Mouse (Mus musculus) kidney, adult 2 months (tissue): ENCODE results near the gene Arl5c. TPM values are rescaled to one million over a fixed set of nuclear protein-coding genes. Genes with fewer than 3 reads are reported as not detected.
A peak's percentile ranks its signal among the peaks of the same experiment; 100 is the strongest.
"Not testable (repeated sequence)": the region's sequence is repeated elsewhere in the genome, so short reads cannot be mapped to it uniquely, and the experiment has no call there.

Experiments
- DNase-seq: peaks from one replicate; pipeline ENCODE4 v3.0.0; 2021
- H3K27ac ChIP-seq: fragments of 200-500 bp; 2 replicates; pipeline ENCODE4 v1.5.1; 2012; ENCODE audit warnings: low read depth, low read length, control low read depth, inconsistent platforms; ENCODE audit not compliant: insufficient read depth
- H3K27me3 ChIP-seq: fragments of 200-500 bp; replicated peaks from 2 replicates; pipeline ENCODE4 v1.6.1; 2012; ENCODE audit warnings: mild to moderate bottlenecking, moderate library complexity, low read length, inconsistent platforms; ENCODE audit not compliant: control insufficient read depth, insufficient read depth
- H3K36me3 ChIP-seq: fragments of 200-500 bp; 2 replicates; pipeline ENCODE4 v1.6.1; 2012; ENCODE audit warnings: mild to moderate bottlenecking, moderate library complexity, low read length, inconsistent platforms; ENCODE audit not compliant: control insufficient read depth, insufficient read depth
- H3K4me1 ChIP-seq: fragments of 200-500 bp; 2 replicates; pipeline ENCODE4 v1.6.1; 2011; ENCODE audit warnings: low read length; ENCODE audit not compliant: control insufficient read depth, insufficient read depth
- H3K4me3 ChIP-seq: fragments of 200-500 bp; 2 replicates; pipeline ENCODE4 v1.5.1; 2011; ENCODE audit warnings: mild to moderate bottlenecking, low read depth, low read length, control low read depth; ENCODE audit not compliant: insufficient read depth
- CTCF ChIP-seq: fragments of 200-500 bp; conservative IDR thresholded peaks from 2 replicates; pipeline ENCODE4 v1.5.1; 2011; ENCODE audit warnings: low read depth, mild to moderate bottlenecking, control low read depth, low read length, moderate library complexity, mixed read lengths; ENCODE audit not compliant: insufficient read depth, insufficient read length
- POLR2A ChIP-seq: fragments of 200-500 bp; IDR thresholded peaks from one replicate; pipeline ENCODE4 v1.6.1; 2011; ENCODE audit warnings: low read depth, low read length, control low read depth
- WGBS: fragments of 180-500 bp; shearing (Covaris S2); methylation state at CpG from one replicate; pipeline ENCODE4 v1.1.7; 2018; 5-methylcytosine and 5-hydroxymethylcytosine counted together
- polyA plus RNA-seq: library from polyadenylated mRNA; depleted of rRNA; stranded (reverse); fragments of >200 nt; gene quantifications from 2 replicates; pipeline ENCODE4 v1.2.3, GENCODE M21; 2012

Arl5c gene
- polyA plus RNA-seq, 1 experiment: 2.8 TPM

DNA sequence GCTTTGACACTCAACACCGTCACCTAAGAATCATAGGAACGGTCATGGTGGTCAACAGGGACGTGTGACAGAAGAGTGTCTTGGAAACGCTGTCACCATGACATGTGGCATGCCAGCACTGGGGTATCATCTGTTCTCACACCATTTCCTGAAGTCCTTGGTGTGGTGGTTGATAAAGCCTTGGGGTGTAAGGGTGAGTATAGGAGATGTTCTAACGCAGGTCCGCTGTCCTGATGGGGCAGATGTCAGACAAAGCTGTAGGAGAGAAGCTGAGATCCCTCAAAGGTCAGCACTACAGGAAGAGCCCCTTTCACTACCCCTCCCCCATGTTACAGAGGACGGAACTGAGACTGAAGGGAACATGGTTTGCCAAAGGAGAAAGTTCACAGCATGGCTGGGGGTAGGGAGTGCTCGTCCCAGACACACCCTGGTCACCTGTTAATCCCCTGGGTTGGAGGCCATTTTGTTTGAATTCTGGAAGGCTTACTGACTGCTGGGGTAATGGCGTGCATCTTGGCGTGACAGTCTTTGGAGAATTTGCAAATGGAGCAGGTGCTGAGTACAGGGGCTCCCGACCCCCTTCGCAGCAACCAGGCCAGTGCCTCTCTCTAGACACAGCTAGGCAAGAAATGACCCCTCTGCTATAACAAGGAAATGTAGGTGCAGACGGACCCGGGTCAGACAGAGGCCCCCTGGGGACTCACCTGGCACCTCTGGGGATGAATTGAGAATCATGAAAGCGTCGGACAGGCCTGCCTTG lies 42.6 kb downstream of the Arl5c start:
- no peak for TF ChIP-seq POLR2A
- TF ChIP-seq CTCF: no peak
- Histone ChIP-seq H3K27ac (no peak overlapping the region), H3K4me3 (no peak overlapping the region), H3K27me3 (no peaks in the 10 kb centered on the region), H3K4me1 (peaks cover 4% of the 10 kb centered on the region; the same call in 1 of the 2 replicates), H3K36me3 (no peaks in the 10 kb centered on the region)
- DNase-seq: no peak
- WGBS: 76% methylated on average over 16 of the region's 16 CpGs

DNA sequence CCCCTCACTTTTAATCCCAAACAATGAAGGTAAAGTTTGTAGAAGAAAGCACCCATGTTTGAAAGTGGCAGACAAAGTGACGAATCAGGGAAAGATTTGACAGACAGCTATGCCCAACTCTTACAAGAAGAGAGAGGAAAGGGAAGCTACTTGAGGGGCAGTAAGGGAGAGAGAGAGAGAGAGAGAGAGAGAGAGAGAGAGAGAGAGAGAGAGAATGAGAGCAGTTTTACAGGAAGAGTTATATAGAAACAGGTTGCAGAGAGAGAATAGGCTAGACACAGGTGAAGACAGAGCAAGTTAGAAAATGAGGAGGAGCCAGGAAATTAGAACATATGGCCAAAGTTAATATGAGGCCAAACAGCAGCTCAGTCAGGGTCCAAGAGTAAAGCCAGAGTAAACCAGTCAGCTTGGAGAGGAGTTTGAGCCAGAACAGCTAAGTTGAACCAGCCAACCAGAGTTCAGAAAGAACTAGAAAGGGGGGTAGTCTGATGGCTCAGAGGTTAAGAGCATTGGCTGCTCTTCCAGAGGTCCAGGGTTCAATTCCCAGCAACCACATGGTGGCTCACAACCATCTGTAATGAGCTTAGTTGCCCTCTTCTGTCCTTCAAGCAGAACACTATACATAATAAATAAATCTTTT lies 43.5 kb downstream of the Arl5c start:
- 93% methylated on average over 1 of the region's 1 CpGs for WGBS
- Histone ChIP-seq H3K27me3 (no peaks in the 10 kb centered on the region), H3K4me1 (peaks cover 4% of the 10 kb centered on the region; the same call in 1 of the 2 replicates), H3K36me3 (no peaks in the 10 kb centered on the region), H3K27ac (no peak overlapping the region), H3K4me3 (no peak overlapping the region)
- TF ChIP-seq CTCF (no peak), POLR2A (no peak)
- DNase-seq: no peak

DNA sequence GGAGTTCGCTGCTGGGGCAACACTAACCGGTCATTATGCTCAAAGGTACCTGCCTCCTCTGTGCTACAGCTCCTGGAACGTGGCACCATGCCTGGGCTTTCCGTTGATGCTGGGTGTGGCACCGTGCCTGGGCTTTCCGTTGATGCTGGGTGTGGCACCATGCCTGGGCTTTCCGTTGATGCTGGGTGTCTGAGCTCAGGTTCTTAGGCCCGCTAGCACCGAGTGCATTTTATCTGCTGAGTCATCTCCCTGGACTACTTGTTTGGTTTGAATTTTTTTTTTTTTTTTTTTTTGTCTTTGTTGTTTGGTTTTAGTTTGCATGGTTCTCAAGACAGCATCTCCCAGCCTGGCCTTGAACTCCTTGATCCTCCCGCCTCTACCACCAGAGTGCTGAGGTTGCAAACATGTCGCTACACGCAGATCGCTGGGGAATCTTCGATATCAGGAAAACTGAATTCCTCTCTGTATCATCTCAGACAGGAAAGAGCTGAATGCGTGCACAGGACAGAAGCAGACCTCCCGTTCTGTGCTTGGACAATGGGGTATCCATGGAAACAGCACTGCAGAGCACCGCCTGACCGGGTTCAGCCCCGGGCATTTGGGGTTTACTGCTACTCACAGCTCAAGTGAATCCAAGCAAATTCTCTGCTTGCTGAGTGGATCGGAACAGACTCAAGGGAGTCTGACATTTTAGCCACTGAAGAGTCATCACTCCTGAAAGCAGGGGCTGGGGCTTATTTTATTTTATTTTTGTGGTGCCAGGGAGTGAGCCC lies 46.1 kb downstream of the Arl5c start:
- 48% methylated on average over 20 of the region's 20 CpGs for WGBS
- no peak overlapping the region for H3K27ac ChIP-seq
- DNase-seq: no peak

DNA sequence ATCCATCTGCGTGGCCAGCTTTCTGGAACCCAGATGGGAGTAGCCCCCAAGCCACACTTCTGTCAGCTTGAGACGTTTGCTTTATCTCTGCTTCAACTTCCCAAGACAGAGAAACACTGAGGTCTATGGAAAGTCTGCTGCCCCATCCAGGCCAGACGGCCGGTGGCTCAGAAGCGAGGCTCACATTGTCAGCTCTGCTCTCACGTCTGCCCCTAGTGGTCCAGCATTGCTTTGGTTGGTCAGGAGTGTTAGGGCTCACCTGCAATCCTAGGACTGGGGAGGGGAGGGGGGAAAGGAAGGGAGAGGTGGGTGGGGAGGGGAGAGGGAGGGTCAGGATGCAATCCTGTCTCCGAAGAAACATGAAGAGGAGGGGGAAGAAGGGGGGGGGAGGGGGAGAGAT lies 48.6 kb downstream of the Arl5c start:
- WGBS: 19% methylated on average over 7 of the region's 7 CpGs
- DNase-seq: peak; percentile 53
- peak; percentile 64 for TF ChIP-seq CTCF
- no peak for TF ChIP-seq POLR2A
- H3K36me3 ChIP-seq: no peaks in the 10 kb centered on the region
- no peak overlapping the region for H3K4me3 ChIP-seq
- no peaks in the 10 kb centered on the region for H3K4me1 ChIP-seq
- no peak overlapping the region for H3K27ac ChIP-seq
- H3K27me3 ChIP-seq: no peaks in the 10 kb centered on the region

More for the DNA sequence above, 46.1 kb downstream of the Arl5c start:
- Histone ChIP-seq H3K36me3 (no peaks in the 10 kb centered on the region), H3K4me1 (no peaks in the 10 kb centered on the region), H3K27me3 (no peaks in the 10 kb centered on the region), H3K4me3 (no peak overlapping the region)
- TF ChIP-seq POLR2A: no peak
- no peak for TF ChIP-seq CTCF

DNA sequence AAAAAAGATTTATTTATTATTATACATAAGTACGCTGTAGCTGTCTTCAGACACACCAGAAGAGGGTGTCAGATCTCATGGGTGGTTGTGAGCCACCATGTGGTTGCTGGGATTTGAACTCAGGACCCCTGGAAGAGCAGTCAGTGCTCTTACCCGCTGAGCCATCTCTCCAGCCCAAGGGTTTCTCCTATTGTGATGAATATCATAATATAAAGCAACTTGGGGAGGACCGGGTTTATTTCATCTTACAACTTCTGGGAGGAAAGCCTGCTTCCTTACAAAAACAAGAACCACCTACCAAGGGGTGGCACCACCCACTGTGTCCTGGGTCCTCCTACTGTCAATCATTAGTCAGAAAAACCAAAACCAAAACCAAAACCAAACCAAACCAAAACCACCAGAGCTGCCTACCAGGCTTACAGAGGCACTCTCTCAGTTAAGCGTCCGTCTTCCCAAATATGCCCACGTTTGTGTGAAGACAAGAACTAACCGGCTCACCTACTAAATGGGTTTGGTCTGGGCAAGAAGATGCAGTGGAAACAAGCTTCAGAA lies 50.2 kb downstream of the Arl5c start:
- H3K4me3 ChIP-seq: not testable (repeated sequence)

DNA sequence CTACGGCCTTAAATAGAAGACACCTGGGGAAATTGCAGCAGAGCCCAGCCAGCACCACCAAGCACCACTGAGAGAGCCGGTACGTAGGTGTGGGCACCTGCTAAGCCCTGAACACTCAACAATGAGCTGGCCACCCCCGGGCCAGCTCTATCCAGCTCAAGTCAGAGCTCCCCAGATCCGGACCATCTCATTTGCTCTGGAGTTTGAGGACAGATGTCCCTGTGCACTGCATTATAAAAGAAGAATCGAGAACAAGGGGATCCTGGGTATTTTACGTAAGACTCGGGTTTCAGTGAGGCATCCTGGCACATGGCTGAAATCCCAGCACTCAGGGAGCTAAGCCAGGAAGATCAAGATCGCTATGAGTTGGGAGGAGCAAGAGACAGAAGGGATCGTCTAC lies 51.0 kb downstream of the Arl5c start:
- TF ChIP-seq POLR2A (no peak), CTCF (no peak)
- Histone ChIP-seq H3K36me3 (no peaks in the 10 kb centered on the region), H3K4me1 (no peaks in the 10 kb centered on the region), H3K27me3 (no peaks in the 10 kb centered on the region), H3K27ac (no peak overlapping the region), H3K4me3 (no peak overlapping the region)
- WGBS: 85% methylated on average over 10 of the region's 10 CpGs
- no peak for DNase-seq

More for the DNA sequence above, 50.2 kb downstream of the Arl5c start:
- not testable (repeated sequence) for H3K4me1 ChIP-seq, H3K27ac ChIP-seq, DNase-seq, H3K27me3 ChIP-seq, H3K36me3 ChIP-seq
- WGBS: 85% methylated on average over 7 of the region's 7 CpGs

DNA sequence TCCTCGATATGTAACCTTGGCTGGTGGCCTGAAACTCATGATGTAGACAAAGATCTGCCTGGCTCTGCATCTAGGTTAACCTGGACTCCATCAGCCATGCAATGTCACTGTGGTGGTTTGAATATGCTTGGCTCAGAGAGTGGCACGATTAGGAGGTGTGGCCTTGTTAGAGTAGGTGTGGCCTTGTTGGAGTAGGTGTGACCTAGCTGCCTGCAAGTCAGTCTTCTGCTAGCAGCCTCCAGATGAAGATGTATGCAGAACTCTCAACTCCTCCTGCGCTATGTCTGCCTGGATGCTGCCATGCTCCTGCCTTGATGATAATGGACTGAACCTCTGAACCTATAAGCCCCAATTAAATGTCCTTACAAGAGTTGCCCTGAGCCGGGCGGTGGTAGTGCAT lies 52.7 kb downstream of the Arl5c start:
- no peak for DNase-seq

More for the DNA sequence above, 52.7 kb downstream of the Arl5c start:
- WGBS: 72% methylated on average over 5 of the region's 5 CpGs
- Histone ChIP-seq H3K36me3 (no peaks in the 10 kb centered on the region), H3K27ac (no peak overlapping the region), H3K27me3 (no peaks in the 10 kb centered on the region), H3K4me1 (no peaks in the 10 kb centered on the region), H3K4me3 (no peak overlapping the region)
- TF ChIP-seq CTCF (no peak), POLR2A (no peak)
